Mouse (Mus musculus) lung, postnatal 0 days (tissue): Measurements from ENCODE around the gene Ndufaf1.

Experiments
- CTCF ChIP-seq: IDR thresholded peaks from 2 replicates; pipeline ENCODE4 v1.5.1; 2016; ENCODE audit warnings: antibody characterized with exemption, mild to moderate bottlenecking
- EP300 ChIP-seq: IDR thresholded peaks from 2 replicates; pipeline ENCODE4 v1.6.1; 2016; ENCODE audit warnings: antibody characterized with exemption, mild to moderate bottlenecking, control low read depth

- TF ChIP-seq CTCF (no peak), EP300 (no peak)
These were observed 44.2 kb downstream of the Ndufaf1 start, which contains the start of the genes Nusap1 and Oip5 for GRCm38 (mm10) chr2:119618199-119618982.
